Mouse (Mus musculus) hindbrain, embryonic 12.5 days (tissue): ENCODE results near the gene Syne1. TPM values are rescaled to one million over a fixed set of nuclear protein-coding genes. Genes with fewer than 3 reads are reported as not detected.

Experiments
- ATAC-seq: fragments of 200-750 bp; cut with Nextera tagmentation; 2 replicates; pipeline ENCODE4 v1.8.0; 2017; ENCODE audit warnings: moderate TSS enrichment; ENCODE audit not compliant: low FRiP score
- H3K27ac ChIP-seq: fragments of 300-500 bp; sonication (generic); 2 replicates; pipeline ENCODE4 v1.5.1; 2016; ENCODE audit warnings: mild to moderate bottlenecking
- H3K27me3 ChIP-seq: fragments of 300-500 bp; sonication (generic); 2 replicates; pipeline ENCODE4 v1.6.1; 2016; ENCODE audit warnings: mild to moderate bottlenecking
- H3K36me3 ChIP-seq: fragments of 300-500 bp; sonication (generic); 2 replicates; pipeline ENCODE4 v1.6.1; 2016; ENCODE audit warnings: mild to moderate bottlenecking
- H3K4me1 ChIP-seq: fragments of 300-500 bp; sonication (generic); 2 replicates; pipeline ENCODE4 v1.6.1; 2016
- H3K4me2 ChIP-seq: fragments of 300-500 bp; sonication (generic); replicated peaks from 2 replicates; pipeline ENCODE4 v1.6.1; 2016; ENCODE audit warnings: mild to moderate bottlenecking
- H3K4me3 ChIP-seq: fragments of 300-500 bp; sonication (generic); 2 replicates; pipeline ENCODE4 v1.5.1; 2016; ENCODE audit warnings: mild to moderate bottlenecking
- H3K9ac ChIP-seq: fragments of 300-500 bp; sonication (generic); 2 replicates; pipeline ENCODE4 v1.6.1; 2016; ENCODE audit warnings: mild to moderate bottlenecking, moderate library complexity
- H3K9me3 ChIP-seq: fragments of 300-500 bp; sonication (generic); replicated peaks from 2 replicates; pipeline ENCODE4 v1.6.1; 2016; ENCODE audit warnings: mild to moderate bottlenecking
- WGBS: fragments of 180-500 bp; shearing (Covaris S2); methylation state at CpG from one replicate; pipeline ENCODE4 v1.1.7; 2016; 5-methylcytosine and 5-hydroxymethylcytosine counted together
- polyA plus RNA-seq: library from polyadenylated mRNA; unstranded; fragments of >200 nt; fragmentation: Nextera tagmentation; extraction: Ambion mirVana; gene quantifications from 2 replicates; pipeline ENCODE4 v1.2.1, GENCODE M21; 2016

Syne1 gene
- polyA plus RNA-seq, 1 experiment from 2014 or later = 7.0 TPM

DNA sequence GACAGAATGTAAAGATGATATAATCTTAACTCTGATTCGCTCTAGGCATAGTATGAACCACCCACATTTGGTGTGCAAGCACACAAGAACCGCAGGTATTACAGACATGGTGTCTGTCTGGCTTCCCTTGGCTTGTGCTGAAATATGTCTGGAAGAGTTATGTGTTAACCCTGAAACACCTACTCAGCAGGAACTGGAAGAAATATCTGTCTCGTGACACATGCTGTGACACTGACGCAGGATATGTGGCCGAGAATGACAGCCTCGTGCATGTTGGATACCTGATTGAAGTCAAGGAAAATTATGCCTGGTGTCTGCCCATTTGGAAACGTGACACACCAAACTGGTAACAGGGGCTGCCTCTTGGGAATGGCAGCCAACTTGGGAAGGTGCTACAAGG is 463.9 kb downstream of the Syne1 start:
- no peak for ATAC-seq

GRCm38 (mm10) chr10:5086329-5086728 is 465.0 kb downstream of the Syne1 start:
- H3K9me3 ChIP-seq = no peaks in the 10 kb centered on the region
- H3K27ac ChIP-seq = no peak overlapping the region
- H3K4me3 ChIP-seq = no peak overlapping the region
- WGBS = 88% methylated on average over 6 of the region's 6 CpGs
- H3K27me3 ChIP-seq = no peaks in the 10 kb centered on the region
- no peak for ATAC-seq
- no peaks in the 10 kb centered on the region for H3K4me1 ChIP-seq
- H3K4me2 ChIP-seq = no peak overlapping the region
- no peaks in the 10 kb centered on the region for H3K36me3 ChIP-seq
- no peak overlapping the region for H3K9ac ChIP-seq

More for the DNA sequence above, 463.9 kb downstream of the Syne1 start:
- no peak overlapping the region for H3K4me3 ChIP-seq
- no peaks in the 10 kb centered on the region for H3K4me1 ChIP-seq
- H3K9ac ChIP-seq = no peak overlapping the region
- no peaks in the 10 kb centered on the region for H3K9me3 ChIP-seq
- no peak overlapping the region for H3K27ac ChIP-seq
- H3K36me3 ChIP-seq = no peaks in the 10 kb centered on the region
- WGBS = 87% methylated on average over 7 of the region's 7 CpGs
- H3K4me2 ChIP-seq = no peak overlapping the region
- H3K27me3 ChIP-seq = no peaks in the 10 kb centered on the region

GRCm38 (mm10) chr10:5085792-5086191 is 465.5 kb downstream of the Syne1 start:
- H3K27me3 ChIP-seq = no peaks in the 10 kb centered on the region
- H3K4me3 ChIP-seq = no peak overlapping the region
- H3K4me1 ChIP-seq = no peaks in the 10 kb centered on the region
- no peak overlapping the region for H3K27ac ChIP-seq
- no peak overlapping the region for H3K4me2 ChIP-seq
- H3K9me3 ChIP-seq = no peaks in the 10 kb centered on the region
- no peak overlapping the region for H3K9ac ChIP-seq
- no peak for ATAC-seq
- WGBS = 88% methylated on average over 5 of the region's 5 CpGs
- H3K36me3 ChIP-seq = no peaks in the 10 kb centered on the region

GRCm38 (mm10) chr10:5083716-5084115 is 467.6 kb downstream of the Syne1 start:
- Histone ChIP-seq H3K27ac (no peak overlapping the region), H3K4me1 (no peaks in the 10 kb centered on the region), H3K27me3 (no peaks in the 10 kb centered on the region), H3K9me3 (no peaks in the 10 kb centered on the region), H3K4me3 (no peak overlapping the region), H3K4me2 (no peak overlapping the region), H3K36me3 (no peaks in the 10 kb centered on the region), H3K9ac (no peak overlapping the region)
- no peak for ATAC-seq
- 87% methylated on average over 6 of the region's 6 CpGs for WGBS

DNA sequence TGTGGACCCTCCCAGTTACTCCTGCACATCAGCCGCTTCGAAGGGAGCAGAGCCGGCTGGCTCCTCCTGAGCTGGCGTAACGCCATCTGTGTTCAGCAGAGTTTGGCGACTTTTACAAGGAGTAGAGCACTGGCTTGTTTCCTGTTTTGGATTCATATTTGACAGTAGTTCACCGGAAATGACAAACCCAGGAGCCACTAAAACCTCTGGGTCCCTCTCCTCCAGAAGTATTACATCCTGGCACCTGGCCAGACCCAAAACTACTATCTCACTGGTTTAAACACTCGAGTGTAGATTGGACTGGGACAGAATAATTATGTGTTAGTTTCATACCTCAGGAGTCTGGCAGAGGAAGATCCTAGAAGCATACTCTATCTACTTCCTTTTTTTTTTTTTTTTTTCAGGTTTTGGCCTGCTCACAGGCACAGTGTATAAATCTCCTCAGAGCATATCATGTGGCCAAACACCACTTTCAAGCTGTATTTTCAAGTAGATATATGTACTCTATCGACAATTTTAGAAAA is 471.3 kb downstream of the Syne1 start:
- WGBS = 84% methylated on average over 9 of the region's 9 CpGs
- Histone ChIP-seq H3K36me3 (no peaks in the 10 kb centered on the region), H3K9ac (no peak overlapping the region), H3K27ac (no peak overlapping the region), H3K4me2 (no peak overlapping the region), H3K27me3 (no peaks in the 10 kb centered on the region), H3K4me1 (no peaks in the 10 kb centered on the region), H3K9me3 (no peaks in the 10 kb centered on the region), H3K4me3 (no peak overlapping the region)
- no peak for ATAC-seq

GRCm38 (mm10) chr10:5075724-5076123 is 475.6 kb downstream of the Syne1 start:
- Histone ChIP-seq H3K9me3 (no peaks in the 10 kb centered on the region), H3K4me2 (no peak overlapping the region), H3K9ac (no peak overlapping the region), H3K4me1 (no peaks in the 10 kb centered on the region), H3K27ac (no peak overlapping the region), H3K36me3 (no peaks in the 10 kb centered on the region), H3K27me3 (no peaks in the 10 kb centered on the region), H3K4me3 (no peak overlapping the region)
- WGBS = 91% methylated on average over 7 of the region's 7 CpGs
- ATAC-seq = no peak

DNA sequence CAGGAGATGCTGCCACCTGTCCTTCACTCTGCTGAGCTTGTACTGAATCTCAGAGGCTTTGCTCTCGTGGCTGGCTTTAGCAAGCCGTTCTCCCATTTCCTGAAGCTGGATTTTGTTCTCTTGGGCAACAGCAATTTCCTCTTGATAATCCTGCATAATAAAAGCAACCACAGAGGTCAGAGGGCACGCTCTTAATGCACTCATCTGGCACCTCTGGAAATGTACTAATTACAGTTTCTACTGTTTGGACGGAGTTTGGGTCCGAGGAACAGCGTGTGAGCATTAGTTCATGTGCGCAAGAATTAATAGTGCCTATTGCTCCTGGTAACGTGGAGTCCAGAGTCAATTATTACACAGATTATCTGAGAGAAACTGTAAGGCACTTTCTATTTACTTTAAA is 479.2 kb downstream of the Syne1 start:
- WGBS = 84% methylated on average over 8 of the region's 8 CpGs
- Histone ChIP-seq H3K4me1 (no peaks in the 10 kb centered on the region), H3K27ac (no peak overlapping the region), H3K9ac (no peak overlapping the region), H3K4me3 (no peak overlapping the region), H3K36me3 (no peaks in the 10 kb centered on the region), H3K27me3 (no peaks in the 10 kb centered on the region), H3K4me2 (no peak overlapping the region), H3K9me3 (no peaks in the 10 kb centered on the region)
- no peak for ATAC-seq

DNA sequence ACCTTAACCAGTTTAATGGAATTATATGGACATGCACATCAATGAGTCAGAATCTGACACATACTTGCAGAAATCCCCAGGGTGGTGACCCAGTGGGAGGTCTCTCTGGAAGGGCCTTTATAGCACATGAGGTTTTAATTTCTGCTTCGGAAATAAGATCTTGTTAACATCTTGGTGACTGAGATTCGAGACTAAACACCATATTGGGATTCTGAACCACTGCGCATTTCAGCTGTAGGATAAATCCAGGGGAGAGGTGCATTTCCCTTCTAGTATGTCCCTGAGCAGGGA is 480.4 kb downstream of the Syne1 start:
- H3K27me3 ChIP-seq = no peaks in the 10 kb centered on the region
- H3K36me3 ChIP-seq = no peaks in the 10 kb centered on the region
- H3K4me3 ChIP-seq = no peak overlapping the region
- H3K27ac ChIP-seq = no peak overlapping the region
- no peak overlapping the region for H3K9ac ChIP-seq
- H3K4me2 ChIP-seq = no peak overlapping the region
- WGBS = 79% methylated on average over 3 of the region's 3 CpGs
- no peaks in the 10 kb centered on the region for H3K9me3 ChIP-seq
- no peaks in the 10 kb centered on the region for H3K4me1 ChIP-seq
- ATAC-seq = no peak

GRCm38 (mm10) chr10:5070168-5070940 is 480.9 kb downstream of the Syne1 start:
- no peaks in the 10 kb centered on the region for H3K36me3 ChIP-seq
- no peak overlapping the region for H3K9ac ChIP-seq
- 91% methylated on average over 11 of the region's 11 CpGs for WGBS
- no peaks in the 10 kb centered on the region for H3K4me1 ChIP-seq
- ATAC-seq = no peak
- no peaks in the 10 kb centered on the region for H3K27me3 ChIP-seq
- no peaks in the 10 kb centered on the region for H3K9me3 ChIP-seq
- H3K27ac ChIP-seq = no peak overlapping the region
- H3K4me3 ChIP-seq = no peak overlapping the region
- no peak overlapping the region for H3K4me2 ChIP-seq

DNA sequence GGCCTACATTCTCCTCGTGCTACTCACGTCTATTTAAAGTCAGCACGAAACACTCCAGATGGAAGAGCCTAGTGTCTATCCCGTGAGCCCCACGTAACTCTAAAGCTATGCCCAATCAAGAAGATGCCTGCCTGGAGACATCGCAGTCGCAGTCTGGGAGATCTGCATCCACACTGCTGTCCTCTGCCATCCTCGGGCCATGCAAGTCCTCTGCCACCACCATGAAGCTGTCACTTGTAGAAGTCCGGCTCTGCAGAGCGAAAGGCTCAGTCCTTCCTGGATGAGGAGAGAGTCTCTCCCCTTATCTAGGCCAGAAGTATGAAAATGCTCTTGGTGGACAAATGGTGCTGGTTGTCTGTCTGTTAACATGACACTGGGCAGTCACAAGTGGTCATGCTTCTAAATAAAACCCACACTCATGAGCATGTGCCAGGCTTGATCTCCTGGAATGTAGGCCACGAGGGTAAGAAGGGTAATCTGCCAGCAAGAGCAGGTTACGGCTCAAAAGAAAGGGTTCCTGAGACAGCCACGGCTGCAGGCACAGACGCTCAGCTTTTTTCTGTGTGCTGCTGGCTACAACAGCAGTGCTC is 482.5 kb downstream of the Syne1 start, which contains the start of gene Gm10097:
Gm10097 (plus strand) TSS at position 517 of the 590 bp plus-strand sequence.
- Histone ChIP-seq H3K4me3 (no peak within 1 kb of the TSS), H3K27me3 (no peaks in the 10 kb centered on the region), H3K4me2 (no peak within 1 kb of the TSS), H3K36me3 (no peaks in the 10 kb centered on the region), H3K4me1 (no peaks in the 10 kb centered on the region), H3K27ac (no peak within 1 kb of the TSS), H3K9ac (no peak within 1 kb of the TSS), H3K9me3 (no peaks in the 10 kb centered on the region)
- WGBS = 87% methylated on average over 14 of the region's 14 CpGs
- ATAC-seq = no peak

GRCm38 (mm10) chr10:5067113-5067512 is 484.2 kb downstream of the Syne1 start:
- no peak overlapping the region for H3K4me2 ChIP-seq
- no peak overlapping the region for H3K4me3 ChIP-seq
- no peaks in the 10 kb centered on the region for H3K27me3 ChIP-seq
- 81% methylated on average over 3 of the region's 3 CpGs for WGBS
- H3K36me3 ChIP-seq = no peaks in the 10 kb centered on the region
- H3K9ac ChIP-seq = no peak overlapping the region
- no peak for ATAC-seq
- H3K9me3 ChIP-seq = no peaks in the 10 kb centered on the region
- no peaks in the 10 kb centered on the region for H3K4me1 ChIP-seq
- H3K27ac ChIP-seq = no peak overlapping the region

DNA sequence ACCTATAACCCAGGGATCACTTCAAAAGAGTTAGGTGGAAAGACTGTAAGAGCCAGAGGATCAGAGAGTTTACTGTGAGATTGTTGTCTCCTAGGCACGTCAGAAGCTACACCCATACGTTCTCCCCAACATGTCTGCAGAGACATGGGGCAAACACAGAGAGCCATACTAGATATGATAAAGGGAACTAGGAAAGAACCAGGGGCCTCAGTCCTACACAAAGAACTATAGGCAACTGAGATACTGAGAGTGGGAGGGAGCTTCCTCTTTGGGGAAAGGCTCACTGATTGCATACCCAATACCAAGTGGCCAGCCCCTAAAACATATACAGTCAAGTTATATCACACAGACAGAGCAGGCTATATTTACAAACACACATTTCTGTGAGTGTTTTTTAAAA is 491.3 kb downstream of the Syne1 start:
- peaks cover 5% of the 10 kb centered on the region; the same call in 1 of the 2 replicates for H3K4me1 ChIP-seq
- H3K4me2 ChIP-seq = no peak overlapping the region
- H3K27me3 ChIP-seq = no peaks in the 10 kb centered on the region
- H3K9me3 ChIP-seq = no peaks in the 10 kb centered on the region
- H3K27ac ChIP-seq = no peak overlapping the region
- no peak overlapping the region for H3K9ac ChIP-seq
- no peak overlapping the region for H3K4me3 ChIP-seq
- H3K36me3 ChIP-seq = no peaks in the 10 kb centered on the region
- WGBS = 89% methylated on average over 2 of the region's 2 CpGs
- ATAC-seq = no peak

DNA sequence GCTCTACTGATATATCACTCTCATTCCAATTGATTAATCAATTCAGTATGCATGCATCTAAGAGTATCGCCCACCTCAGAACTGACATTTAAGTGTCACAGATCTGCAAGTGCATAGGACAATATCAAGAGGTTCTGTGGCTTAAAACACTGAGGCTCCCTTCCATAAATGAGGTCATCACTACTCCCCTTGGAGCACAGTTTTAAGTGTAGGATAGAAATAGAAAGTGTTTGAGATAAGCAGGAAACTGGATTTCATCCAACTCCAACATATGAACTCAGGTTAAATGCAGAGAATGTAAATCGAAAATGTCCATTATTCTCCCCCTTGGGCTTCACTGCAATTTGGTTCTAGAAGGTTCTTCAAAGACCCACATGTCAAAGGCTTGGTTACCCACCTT is 492.4 kb downstream of the Syne1 start:
- no peak overlapping the region for H3K27ac ChIP-seq
- peaks cover 5% of the 10 kb centered on the region; the same call in 1 of the 2 replicates for H3K4me1 ChIP-seq
- no peak for ATAC-seq
- H3K9ac ChIP-seq = no peak overlapping the region
- no peaks in the 10 kb centered on the region for H3K27me3 ChIP-seq
- H3K36me3 ChIP-seq = no peaks in the 10 kb centered on the region
- H3K4me3 ChIP-seq = no peak overlapping the region
- 96% methylated on average over 2 of the region's 2 CpGs for WGBS
- no peak overlapping the region for H3K4me2 ChIP-seq
- H3K9me3 ChIP-seq = no peaks in the 10 kb centered on the region
